Mouse (Mus musculus) CH12.LX (cell line): ENCODE measurements around the gene Gm49325.
A peak's percentile ranks its signal among the peaks of the same experiment; 100 is the strongest.

ENCODE experiments used
- CHD2 ChIP-seq: IDR thresholded peaks from 2 replicates; pipeline ENCODE4 v1.6.1; 2011; ENCODE audit warnings: low read length, improper control_type of control experiment
- CTCF ChIP-seq, 2 experiments: IDR thresholded peaks in 1 of 2; conservative IDR thresholded peaks in 1 of 2; 2 replicates each; pipeline ENCODE4 v1.5.1; 2011 to 2012; ENCODE audit warnings: low read depth in 2 of 2, low read length in 2 of 2, improper control_type of control experiment in 1 of 2, inconsistent platforms in 1 of 2, mild to moderate bottlenecking in 1 of 2, moderate library complexity in 1 of 2
- E2F4 ChIP-seq: IDR thresholded peaks from 2 replicates; pipeline ENCODE4 v1.6.1; 2011; ENCODE audit warnings: low read depth, low read length, improper control_type of control experiment; ENCODE audit not compliant: insufficient replicate concordance
- POLR2A ChIP-seq: IDR thresholded peaks from 2 replicates; pipeline ENCODE4 v1.6.1; 2011; ENCODE audit warnings: low read depth, mild to moderate bottlenecking, improper control_type of control experiment, low read length

- peak in 1 of 2 experiments; percentile 59; a peak in 2 of 4 replicates for TF ChIP-seq CTCF (conservative IDR thresholded peaks at IDR 0.05 in 1 of 2, IDR thresholded peaks at IDR 0.05 in 1 of 2; ENCODE audit: low read depth in 2 of 2, low read length in 2 of 2)
- no peak for TF ChIP-seq CHD2
- TF ChIP-seq POLR2A: no peak
- TF ChIP-seq E2F4: no peak
Measured at GRCm38 (mm10) chr10:77557641-77558040, 48.4 kb upstream of the Gm49325 start.
